7 mouse cellular contexts compared by ENCODE assay signal in the genomic region with DNA sequence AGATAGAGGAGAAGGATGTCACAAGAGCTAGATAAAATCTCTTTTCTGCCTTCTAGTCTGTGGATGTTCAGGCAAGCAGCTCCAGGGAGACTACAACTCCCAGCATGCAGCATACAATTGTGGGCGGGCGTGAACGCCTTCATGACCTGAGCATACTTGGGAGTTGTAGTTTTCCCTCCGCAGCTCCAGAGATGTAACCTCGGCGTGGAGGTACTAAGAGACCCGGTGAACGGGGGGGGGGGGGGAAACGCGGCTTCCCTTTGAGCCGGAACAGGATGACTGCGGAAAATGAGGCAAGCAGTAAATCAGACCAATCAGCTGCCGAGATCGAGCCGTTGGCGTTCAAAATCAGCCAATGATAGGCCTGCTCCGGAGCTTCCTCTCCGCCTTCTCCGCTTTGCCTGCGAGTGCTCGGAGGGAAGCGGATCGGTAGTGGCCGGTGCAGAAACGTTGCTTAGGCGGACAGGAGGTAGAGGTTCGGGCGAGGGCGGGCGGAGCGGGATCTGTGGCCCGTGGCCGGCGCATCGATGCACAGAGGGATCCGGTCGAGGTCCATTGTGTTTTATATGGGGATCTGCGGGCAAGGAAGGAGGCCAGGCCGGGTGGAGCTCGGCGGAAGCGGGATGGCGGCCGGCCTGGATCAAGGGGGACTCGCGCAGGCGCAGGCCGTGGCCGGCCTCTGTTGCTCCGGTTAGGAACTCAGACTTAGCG. TPM values are rescaled to one million over a fixed set of nuclear protein-coding genes. Genes with fewer than 3 reads are reported as not detected.
DNase-seq lines count a peak whose midpoint lies in the region; ATAC-seq lines count a peak whose summit lies in the region.

A gene (plus strand): TSS at position 237 of the 711 bp plus-strand sequence.

- peak within 1 kb of the TSS; percentile 52 for H3K4me2 ChIP-seq in embryonic facial prominence, embryonic 11.5 days (ENCODE audit: low read depth, low read length)
- peak within 1 kb of the TSS; percentile 68 for H3K4me2 ChIP-seq in midbrain, embryonic 13.5 days (replicated peaks)

- WGBS in embryonic facial prominence, embryonic 11.5 days = under 1% methylated on average over 43 of the region's 51 CpGs
- under 1% methylated on average over 46 of the region's 51 CpGs for WGBS in limb, embryonic 10.5 days
- WGBS in midbrain, embryonic 13.5 days = under 1% methylated on average over 44 of the region's 51 CpGs

- no peaks in the 10 kb centered on the region; the same call in 1 of the 2 replicates for H3K4me1 ChIP-seq in embryonic facial prominence, embryonic 11.5 days (ENCODE audit: control insufficient read depth, insufficient read depth, low read length)
- peaks cover 37% of the 10 kb centered on the region for H3K4me1 ChIP-seq in limb, embryonic 10.5 days
- peaks cover 45% of the 10 kb centered on the region for H3K4me1 ChIP-seq in midbrain, embryonic 13.5 days (replicated peaks)

- no peaks in the 10 kb centered on the region for H3K9me3 ChIP-seq in embryonic facial prominence, embryonic 11.5 days (replicated peaks; ENCODE audit: control insufficient read depth, low read length)
- no peaks in the 10 kb centered on the region for H3K9me3 ChIP-seq in limb, embryonic 10.5 days (replicated peaks)
- no peaks in the 10 kb centered on the region for H3K9me3 ChIP-seq in midbrain, embryonic 13.5 days

- H3K27ac ChIP-seq in embryonic facial prominence, embryonic 11.5 days (replicated peaks; ENCODE audit: low read depth, low read length) = peak within 1 kb of the TSS; percentile 70
- H3K27ac ChIP-seq in limb, embryonic 10.5 days = peak within 1 kb of the TSS; percentile 98
- peak within 1 kb of the TSS; percentile 82 for H3K27ac ChIP-seq in midbrain, embryonic 13.5 days

- peak within 1 kb of the TSS; percentile 93 for H3K9ac ChIP-seq in embryonic facial prominence, embryonic 11.5 days (replicated peaks; ENCODE audit: low read length)
- peak within 1 kb of the TSS; percentile 81 for H3K9ac ChIP-seq in midbrain, embryonic 13.5 days (replicated peaks)

- peaks cover 27% of the 10 kb centered on the region for H3K27me3 ChIP-seq in embryonic facial prominence, embryonic 11.5 days (ENCODE audit: control insufficient read depth, insufficient read depth, low read length)
- peaks cover 45% of the 10 kb centered on the region for H3K27me3 ChIP-seq in limb, embryonic 10.5 days (ENCODE audit: low read depth, poor library complexity, severe bottlenecking)
- H3K27me3 ChIP-seq in midbrain, embryonic 13.5 days = peaks cover 44% of the 10 kb centered on the region

- DNase-seq in adrenal gland, postnatal 14 days = peak; percentile 94
- DNase-seq in embryonic facial prominence, embryonic 11.5 days (ENCODE audit: low spot score) = peak; percentile 97
- DNase-seq in kidney, adult 11 months = peak; percentile 95
- peak; percentile 91 for DNase-seq in limb, embryonic 10.5 days (ENCODE audit: low spot score)
- peak; percentile 80 for DNase-seq in spleen, adult 12 weeks (ENCODE audit: low spot score)

- peaks cover 5% of the 10 kb centered on the region; the same call in 1 of the 2 replicates for H3K36me3 ChIP-seq in embryonic facial prominence, embryonic 11.5 days (replicated peaks; ENCODE audit: control insufficient read depth, insufficient read depth, low read depth, low read length)
- peaks cover 35% of the 10 kb centered on the region for H3K36me3 ChIP-seq in limb, embryonic 10.5 days
- peaks cover 29% of the 10 kb centered on the region for H3K36me3 ChIP-seq in midbrain, embryonic 13.5 days

- H3K4me3 ChIP-seq in embryonic facial prominence, embryonic 11.5 days (ENCODE audit: low read depth, low read length) = peak within 1 kb of the TSS; percentile 83
- peak within 1 kb of the TSS; percentile 92 for H3K4me3 ChIP-seq in limb, embryonic 10.5 days
- peak within 1 kb of the TSS; percentile 71 for H3K4me3 ChIP-seq in midbrain, embryonic 13.5 days (replicated peaks)

- ATAC-seq in embryonic facial prominence, embryonic 11.5 days (replicated peaks; ENCODE audit: insufficient number of reproducible peaks, low FRiP score, low TSS enrichment, low read depth) = peak; percentile 92
- peak; percentile 86 for ATAC-seq in granulocyte monocyte progenitor cell, adult 5-6 weeks (replicated peaks; ENCODE audit: poor library complexity, severe bottlenecking)
- peak; percentile 96 for ATAC-seq in midbrain, embryonic 13.5 days

RNA-seq across cellular contexts. Expression of the gene that starts here (rescaled TPM):
- total RNA-seq in adrenal gland, postnatal 14 days (2021) = 71.9 and 81.9 TPM in 2 replicates
- polyA plus RNA-seq in embryonic facial prominence, embryonic 11.5 days (2014; fragmentation: Nextera tagmentation; extraction: Ambion mirVana) = 279 and 281 TPM in 2 replicates
- 67.7 and 85.7 TPM in 2 replicates for total RNA-seq in granulocyte monocyte progenitor cell, adult 5-6 weeks (2014; fragmentation: Nextera tagmentation)
- total RNA-seq in granulocyte monocyte progenitor cell, adult 5-6 weeks (2017) = 94.4 and 106 TPM in 2 replicates
- polyA plus RNA-seq in limb, embryonic 10.5 days (2016; fragmentation: Nextera tagmentation; extraction: Ambion mirVana) = 338 and 339 TPM in 2 replicates
- 206 and 224 TPM in 2 replicates for polyA plus RNA-seq in midbrain, embryonic 13.5 days (2015; fragmentation: Nextera tagmentation; extraction: Ambion mirVana)

Comparison
In these comparisons a context has a peak if more than half of its experiments do, and no peak if none do; other contexts are left out.
1. Peak in every context shown above with its lines: DNase-seq, ATAC-seq, H3K4me3 ChIP-seq and H3K27ac ChIP-seq.